Mouse (Mus musculus): ENCODE data around the gene Gm4707.
A peak's percentile ranks its signal among the peaks of the same experiment; 100 is the strongest.
"Not testable (repeated sequence)": the region's sequence is repeated elsewhere in the genome, so short reads cannot be mapped to it uniquely, and the experiment has no call there.

Gm4707 gene

GRCm38 (mm10) chr17:71459818-71460217 is at the start of gene Gm4707:
Gene Gm4707, minus strand, starts transcription at chr17:71459918.
- DNase-seq (ENCODE audit: low spot score in 2 of 2) = no peak

GRCm38 (mm10) chr17:71506832-71507231 is 47.1 kb upstream of the Gm4707 start:
- DNase-seq (ENCODE audit: low spot score in 2 of 2) = no peak

GRCm38 (mm10) chr17:71495784-71496183 is 36.1 kb upstream of the Gm4707 start:
- no peak for DNase-seq (ENCODE audit: low spot score in 2 of 2)

GRCm38 (mm10) chr17:71491332-71491686 is 31.6 kb upstream of the Gm4707 start:
- DNase-seq (ENCODE audit: low spot score in 2 of 2) = no peak

- DNase-seq (ENCODE audit: low spot score in 2 of 2) = no peak
Observed at GRCm38 (mm10) chr17:71490666-71491331, 31.1 kb upstream of the Gm4707 start.

- DNase-seq (ENCODE audit: low spot score in 2 of 2) = no peak
Observed at GRCm38 (mm10) chr17:71489703-71490461, 30.2 kb upstream of the Gm4707 start.

GRCm38 (mm10) chr17:71486231-71486851 is 26.6 kb upstream of the Gm4707 start:
- DNase-seq (ENCODE audit: low spot score in 2 of 2) = no peak

GRCm38 (mm10) chr17:71485791-71486230 is 26.1 kb upstream of the Gm4707 start:
- peak in 1 of 2 experiments; percentile 5 for DNase-seq (ENCODE audit: low spot score in 2 of 2)

- no peak for DNase-seq (ENCODE audit: low spot score in 2 of 2)
Observed at GRCm38 (mm10) chr17:71484711-71485110, 25.0 kb upstream of the Gm4707 start.

GRCm38 (mm10) chr17:71483418-71484060 is 23.8 kb upstream of the Gm4707 start:
- DNase-seq (ENCODE audit: low spot score in 2 of 2) = no peak

GRCm38 (mm10) chr17:71479381-71479901 is 19.7 kb upstream of the Gm4707 start:
- DNase-seq (ENCODE audit: low spot score in 2 of 2) = no peak

GRCm38 (mm10) chr17:71477481-71477880 is 17.8 kb upstream of the Gm4707 start:
- DNase-seq (ENCODE audit: low spot score in 2 of 2) = no peak

GRCm38 (mm10) chr17:71476346-71477020 is 16.8 kb upstream of the Gm4707 start:
- DNase-seq (ENCODE audit: low spot score in 2 of 2) = no peak

GRCm38 (mm10) chr17:71475705-71476089 is 16.0 kb upstream of the Gm4707 start:
- DNase-seq (ENCODE audit: low spot score in 2 of 2) = peak; percentile 67 to 70

- DNase-seq (ENCODE audit: low spot score in 2 of 2) = peak; percentile 93 to 94
Observed at GRCm38 (mm10) chr17:71474762-71475704, 15.3 kb upstream of the Gm4707 start, which contains the start of gene Smchd1. Gene Smchd1, minus strand, starts transcription at chr17:71475343.

GRCm38 (mm10) chr17:71474128-71474527 is 14.4 kb upstream of the Gm4707 start:
- no peak for DNase-seq (ENCODE audit: low spot score in 2 of 2)

GRCm38 (mm10) chr17:71471261-71471660 is 11.5 kb upstream of the Gm4707 start:
- DNase-seq (ENCODE audit: low spot score in 2 of 2) = no peak

- DNase-seq (ENCODE audit: low spot score in 2 of 2) = no peak
Observed at GRCm38 (mm10) chr17:71460312-71460711, 594 bp upstream of the Gm4707 start.

GRCm38 (mm10) chr17:71457361-71457760 is 2.4 kb downstream of the Gm4707 start:
- DNase-seq (ENCODE audit: low spot score in 2 of 2) = not testable (repeated sequence)

GRCm38 (mm10) chr17:71445191-71445590 is 14.5 kb downstream of the Gm4707 start:
- DNase-seq (ENCODE audit: low spot score in 2 of 2) = no peak

Data from frontal cortex, postnatal 36 days (tissue).